Mouse (Mus musculus): ENCODE data around the gene Tle6. TPM values are rescaled to one million over a fixed set of nuclear protein-coding genes. Genes with fewer than 3 reads are reported as not detected.

The Tle6 gene
- total and polyA plus RNA-seq, 3 experiments: 16.9 to 31.9 TPM; not detected in 1

DNA sequence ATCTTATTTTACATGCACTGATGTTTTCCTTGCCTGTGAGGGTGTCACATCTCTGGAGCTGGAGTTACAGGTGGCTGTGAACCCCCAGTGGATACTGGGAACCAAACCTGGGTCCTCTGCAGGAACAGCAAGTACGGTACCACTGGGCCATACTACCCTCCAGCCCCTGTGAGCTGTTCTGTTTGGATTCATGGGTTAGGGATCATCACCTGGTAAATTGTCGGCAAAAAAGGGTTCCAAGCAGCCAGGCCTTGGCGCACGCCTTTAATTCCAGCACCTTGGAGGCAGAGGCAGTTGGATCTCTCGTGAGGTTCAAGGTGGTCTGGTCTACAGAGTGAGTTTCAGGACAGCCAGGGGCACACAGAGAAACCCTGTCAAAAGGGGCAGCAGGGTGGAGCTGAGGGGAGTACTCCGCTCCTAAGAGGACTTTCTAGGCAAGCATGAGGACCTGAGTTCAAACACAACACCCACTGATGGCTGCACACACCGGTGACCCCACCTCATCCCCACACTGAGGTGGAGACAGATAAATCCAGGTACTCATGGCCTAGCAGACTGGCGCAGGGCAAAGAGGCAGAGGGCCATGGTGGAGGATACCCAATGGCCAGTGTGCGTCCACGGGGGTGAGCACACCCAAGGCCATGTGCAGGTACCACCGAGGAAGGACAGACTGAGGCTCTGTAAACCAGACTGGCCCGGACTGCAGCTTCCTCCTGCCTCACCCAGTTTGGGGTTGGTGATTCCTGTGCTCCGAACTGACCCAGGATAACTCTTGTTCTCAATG, 53.9 kb downstream of the Tle6 start:
- no peak for TF ChIP-seq ZMIZ1 (IDR thresholded peaks at IDR 0.05; ENCODE audit: low read depth, low read length)
- peak overlapping the region; percentile 10; the same call in 1 of the 2 replicates for H3K9ac ChIP-seq (ENCODE audit: control insufficient read depth, low read depth, low read length, poor library complexity, severe bottlenecking)

DNA sequence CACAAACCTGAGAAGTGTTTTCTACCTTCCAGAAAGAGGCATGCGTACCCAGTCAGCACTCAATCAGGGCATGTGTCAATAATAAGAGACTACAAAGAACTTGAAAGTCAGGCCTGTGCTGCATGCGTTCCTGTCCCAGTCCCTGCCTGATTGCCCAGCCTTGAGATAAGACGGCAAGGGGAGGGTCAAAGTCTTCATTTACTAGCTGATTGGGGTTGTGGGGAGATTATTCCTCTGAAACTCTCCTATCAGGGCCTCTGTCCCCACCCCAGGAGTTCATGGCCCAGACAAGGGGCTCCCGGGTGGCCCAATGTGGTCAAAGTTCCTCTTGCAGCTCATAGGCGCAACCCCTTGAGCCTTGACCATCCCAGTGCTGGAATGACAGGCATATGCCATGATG, 54.5 kb downstream of the Tle6 start:
- Histone ChIP-seq H3K9ac (ENCODE audit: control insufficient read depth, low read depth, low read length, poor library complexity, severe bottlenecking) (peak overlapping the region; percentile 37), H3K36me3 (ENCODE audit: control insufficient read depth in 1 of 2, insufficient read depth in 2 of 2, low read length in 2 of 2) (peaks cover 0 to 10% of the 10 kb centered on the region in 2 experiments; a peak in 2 of 4 replicates), H3K4me1 (ENCODE audit: control insufficient read depth in 1 of 2, insufficient read depth in 2 of 2, low read length in 2 of 2) (peaks cover 11 to 24% of the 10 kb centered on the region in 2 experiments), H3K27me3 (ENCODE audit: control insufficient read depth in 1 of 2, insufficient read depth in 2 of 2, low read length in 2 of 2) (no peaks in the 10 kb centered on the region), H3K27ac (ENCODE audit: control insufficient read depth, low read depth, low read length) (peak overlapping the region; percentile 57), H3K9me3 (replicated peaks; ENCODE audit: insufficient read depth, low read length) (no peaks in the 10 kb centered on the region), H3K4me3 (ENCODE audit: control insufficient read depth in 1 of 2, insufficient read depth in 1 of 2, low read depth in 2 of 2, low read length in 2 of 2) (peak overlapping the region; percentile 1 to 66; a peak in 2 of 4 replicates), H3K79me2 (ENCODE audit: control insufficient read depth, insufficient read depth, low read length, poor library complexity) (peaks cover 36% of the 10 kb centered on the region)
- peak; percentile 71 for TF ChIP-seq HCFC1 (IDR thresholded peaks at IDR 0.05; ENCODE audit: low read depth, low read length)
- TF ChIP-seq TBP (IDR thresholded peaks at IDR 0.05; ENCODE audit: low read depth, low read length): peak; percentile 84
- TF ChIP-seq POLR2A (IDR thresholded peaks at IDR 0.05; ENCODE audit: control insufficient read depth in 1 of 2, insufficient read depth in 1 of 2, low read depth in 1 of 2, low read length in 2 of 2, poor library complexity in 1 of 2): peak in 1 of 2 experiments; percentile 79; a peak in 2 of 4 replicates
- no peak for TF ChIP-seq USF1 (IDR thresholded peaks at IDR 0.05; ENCODE audit: low read depth, low read length)
- no peak for TF ChIP-seq ELF1 (IDR thresholded peaks at IDR 0.05; ENCODE audit: low read depth, low read length)
- TF ChIP-seq ETS1 (IDR thresholded peaks at IDR 0.05; ENCODE audit: low read depth, low read length): peak; percentile 54; the same call in 1 of the 2 replicates
- no peak for TF ChIP-seq MYB (IDR thresholded peaks at IDR 0.05; ENCODE audit: low read depth, low read length)
- peak; percentile 90 for TF ChIP-seq GATA1 (IDR thresholded peaks at IDR 0.05; ENCODE audit: low read depth, low read length)
- peak; percentile 55; the same call in 1 of the 2 replicates for TF ChIP-seq RCOR1 (IDR thresholded peaks at IDR 0.05; ENCODE audit: low read depth, low read length)
- TF ChIP-seq MAX (IDR thresholded peaks at IDR 0.05; ENCODE audit: low read length): peak; percentile 88
- no peak for TF ChIP-seq KAT2A (conservative IDR thresholded peaks at IDR 0.05; ENCODE audit: low read depth, low read length)
- TF ChIP-seq TCF12 (IDR thresholded peaks at IDR 0.05; ENCODE audit: low read depth, low read length): peak; percentile 60
- TF ChIP-seq UBTF (IDR thresholded peaks at IDR 0.05; ENCODE audit: borderline replicate concordance, insufficient read depth, low read depth, low read length): no peak
- TF ChIP-seq MYC (IDR thresholded peaks at IDR 0.05; ENCODE audit: low read depth, low read length): peak; percentile 82
- TF ChIP-seq POLR2AphosphoS5 (IDR thresholded peaks at IDR 0.05; ENCODE audit: borderline replicate concordance, low read depth, low read length): no peak
- TF ChIP-seq USF2 (IDR thresholded peaks at IDR 0.05; ENCODE audit: borderline replicate concordance in 1 of 2, insufficient read depth in 1 of 2, low read depth in 1 of 2, low read length in 2 of 2): no peak
- peak; percentile 46; the same call in 1 of the 2 replicates for TF ChIP-seq SIN3A (IDR thresholded peaks at IDR 0.05; ENCODE audit: low read length)
- TF ChIP-seq TAL1 (IDR thresholded peaks at IDR 0.05; ENCODE audit: low read length): no peak
- peak; percentile 55 for TF ChIP-seq NELFE (IDR thresholded peaks at IDR 0.05; ENCODE audit: low read depth, low read length)
- TF ChIP-seq MXI1 (IDR thresholded peaks at IDR 0.05; ENCODE audit: low read depth, low read length): peak; percentile 90
- peak; percentile 72; the same call in 1 of the 2 replicates for TF ChIP-seq ZMIZ1 (IDR thresholded peaks at IDR 0.05; ENCODE audit: low read depth, low read length)
- TF ChIP-seq EP300 (IDR thresholded peaks at IDR 0.05; ENCODE audit: low read depth in 1 of 2, low read length in 2 of 2): peak; percentile 17 to 25; a peak in 3 of 4 replicates
- TF ChIP-seq RAD21 (IDR thresholded peaks at IDR 0.05; ENCODE audit: low read depth, low read length): no peak
- TF ChIP-seq MAZ (IDR thresholded peaks at IDR 0.05; ENCODE audit: low read depth, low read length): peak; percentile 72; the same call in 1 of the 2 replicates
- TF ChIP-seq POLR2AphosphoS2 (IDR thresholded peaks at IDR 0.05; ENCODE audit: low read length): peak; percentile 63; the same call in 1 of the 2 replicates
- no peak for TF ChIP-seq ZC3H11A (IDR thresholded peaks at IDR 0.05; ENCODE audit: low read depth, low read length)
- peak; percentile 92 for DNase-seq (ENCODE audit: low read depth, low spot score)

More for the DNA sequence above, 53.9 kb downstream of the Tle6 start:
- Histone ChIP-seq H3K4me3 (ENCODE audit: control insufficient read depth in 1 of 2, insufficient read depth in 1 of 2, low read depth in 2 of 2, low read length in 2 of 2) (no peak overlapping the region), H3K4me1 (ENCODE audit: control insufficient read depth in 1 of 2, insufficient read depth in 2 of 2, low read length in 2 of 2) (peaks cover 14 to 30% of the 10 kb centered on the region in 2 experiments), H3K27ac (ENCODE audit: control insufficient read depth, low read depth, low read length) (peak overlapping the region; percentile 52), H3K27me3 (ENCODE audit: control insufficient read depth in 1 of 2, insufficient read depth in 2 of 2, low read length in 2 of 2) (no peaks in the 10 kb centered on the region), H3K36me3 (ENCODE audit: control insufficient read depth in 1 of 2, insufficient read depth in 2 of 2, low read length in 2 of 2) (peaks cover 0 to 13% of the 10 kb centered on the region in 2 experiments; a peak in 2 of 4 replicates), H3K79me2 (ENCODE audit: control insufficient read depth, insufficient read depth, low read length, poor library complexity) (peaks cover 29% of the 10 kb centered on the region), H3K9me3 (replicated peaks; ENCODE audit: insufficient read depth, low read length) (no peaks in the 10 kb centered on the region)
- no peak for DNase-seq (ENCODE audit: low read depth, low spot score)
